Mouse (Mus musculus): ENCODE measurements around the gene Zfp595. TPM values are rescaled to one million over a fixed set of nuclear protein-coding genes. Genes with fewer than 3 reads are reported as not detected.

The Zfp595 gene
- 11.3 to 16.0 TPM (median 13.5 TPM) in 4 replicates for total RNA-seq (2023; ENCODE audit: inconsistent age)

GRCm38 (mm10) chr13:67332019-67332724, at the start of gene Zfp595:
TSS of gene Zfp595 (minus strand) at chr13:67332570.

GRCm38 (mm10) chr13:67375050-67375911, 42.9 kb upstream of the Zfp595 start, which contains the start of the genes Gm28041 and Zfp456:
TSS of gene Gm28041 (minus strand) at chr13:67375733.
TSS of gene Zfp456 (minus strand) at chr13:67375810.

GRCm38 (mm10) chr13:67360131-67360744, 27.9 kb upstream of the Zfp595 start, which contains the start of the genes Gm28044 and Zfp953:
TSS of gene Gm28044 (minus strand) at chr13:67360536.
TSS of gene Zfp953 (minus strand) at chr13:67360605.

GRCm38 (mm10) chr13:67305822-67306672, 26.3 kb downstream of the Zfp595 start, which contains the start of gene Zfp457:
TSS of gene Zfp457 (minus strand) at chr13:67306485.

GRCm38 (mm10) chr13:67278314-67278713, 54.1 kb downstream of the Zfp595 start, which contains the start of gene Zfp458:
TSS of gene Zfp458 (minus strand) at chr13:67278466.

Other genes starting within 250 kb of the Zfp595 start
- 0.51 to 2.5 TPM (median 2.0 TPM) in 3 of 4 replicates, not detected in the other for gene Zfp708, start 234.6 kb downstream of the Zfp595 start, total RNA-seq (2023; ENCODE audit: inconsistent age)
- 3.0 to 5.4 TPM (median 4.6 TPM) in 4 replicates for gene Gm28557, start 224.0 kb downstream of the Zfp595 start, total RNA-seq (2023; ENCODE audit: inconsistent age)
- 0.29 to 0.99 TPM (median 0.50 TPM) in 4 replicates for gene Rslcan18, start 216.3 kb downstream of the Zfp595 start, total RNA-seq (2023; ENCODE audit: inconsistent age)
- 3.6 to 7.5 TPM (median 5.7 TPM) in 4 replicates for gene Zfp759, start 210.9 kb downstream of the Zfp595 start, total RNA-seq (2023; ENCODE audit: inconsistent age)
- 10.3 to 17.8 TPM (median 12.6 TPM) in 4 replicates for gene Rsl1, start 159.4 kb downstream of the Zfp595 start, total RNA-seq (2023; ENCODE audit: inconsistent age)
- 2.8 to 3.3 TPM (median 3.1 TPM) in 4 replicates for gene Zfp455, start 138.1 kb downstream of the Zfp595 start, total RNA-seq (2023; ENCODE audit: inconsistent age)
- 2.3 to 3.8 TPM (median 2.9 TPM) in 4 replicates for gene Zfp458, start 54.1 kb downstream of the Zfp595 start, total RNA-seq (2023; ENCODE audit: inconsistent age)
- 2.0 to 3.5 TPM (median 2.8 TPM) in 4 replicates for gene Zfp457, start 26.1 kb downstream of the Zfp595 start, total RNA-seq (2023; ENCODE audit: inconsistent age)
- gene Gm28044, start 28.0 kb upstream of the Zfp595 start, total RNA-seq (2023; ENCODE audit: inconsistent age) = 2.5 to 6.7 TPM (median 6.6 TPM) in 3 of 4 replicates, not detected in the other
- gene Zfp953, start 28.0 kb upstream of the Zfp595 start, total RNA-seq (2023; ENCODE audit: inconsistent age) = 7.8 to 9.4 TPM (median 7.9 TPM) in 4 replicates
- gene Gm28041, start 43.2 kb upstream of the Zfp595 start, total RNA-seq (2023; ENCODE audit: inconsistent age) = 2.2 to 4.9 TPM (median 4.1 TPM) in 4 replicates
- 7.2 to 10.0 TPM (median 9.6 TPM) in 4 replicates for gene Zfp456, start 43.2 kb upstream of the Zfp595 start, total RNA-seq (2023; ENCODE audit: inconsistent age)
- gene Zfp429, start 67.2 kb upstream of the Zfp595 start, total RNA-seq (2023; ENCODE audit: inconsistent age) = 12.8 to 16.8 TPM (median 14.1 TPM) in 4 replicates
- 1.7 to 2.6 TPM (median 2.5 TPM) in 4 replicates for gene Zfp459, start 88.8 kb upstream of the Zfp595 start, total RNA-seq (2023; ENCODE audit: inconsistent age)
- gene Zfp874a, start 119.1 kb upstream of the Zfp595 start, total RNA-seq (2023; ENCODE audit: inconsistent age) = 5.8 to 9.0 TPM (median 7.8 TPM) in 4 replicates
- gene Zfp874b, start 151.7 kb upstream of the Zfp595 start, total RNA-seq (2023; ENCODE audit: inconsistent age) = 7.0 to 17.0 TPM (median 10.2 TPM) in 4 replicates
- gene Zfp58, start 168.0 kb upstream of the Zfp595 start, total RNA-seq (2023; ENCODE audit: inconsistent age) = 9.4 to 11.2 TPM (median 10.4 TPM) in 4 replicates
- 0.78 to 1.1 TPM in 2 of 4 replicates, not detected in the others for gene Gm26965, start 193.6 kb upstream of the Zfp595 start, total RNA-seq (2023; ENCODE audit: inconsistent age)
- gene Zfp87, start 193.6 kb upstream of the Zfp595 start, total RNA-seq (2023; ENCODE audit: inconsistent age) = 20.7 to 26.4 TPM (median 23.8 TPM) in 4 replicates
- gene Zfp748, start 221.3 kb upstream of the Zfp595 start, total RNA-seq (2023; ENCODE audit: inconsistent age) = 8.5 to 9.6 TPM (median 8.9 TPM) in 4 replicates

Data from B cell, adult (primary cell).